Mouse (Mus musculus) midbrain, embryonic 14.5 days (tissue): ENCODE data around the gene Psme2. TPM values are rescaled to one million over a fixed set of nuclear protein-coding genes. Genes with fewer than 3 reads are reported as not detected.

Source experiments
- ATAC-seq: fragments of 200-750 bp; cut with Nextera tagmentation; 2 replicates; pipeline ENCODE4 v1.8.0; 2017; ENCODE audit warnings: moderate number of reproducible peaks, moderate library complexity; ENCODE audit not compliant: low FRiP score, low TSS enrichment
- DNase-seq: peaks from one replicate; pipeline ENCODE4 v3.0.0-alpha.2; 2015
- H3K27ac ChIP-seq: fragments of 300-500 bp; sonication (generic); replicated peaks from 2 replicates; pipeline ENCODE4 v1.5.1; 2014; ENCODE audit warnings: mild to moderate bottlenecking, low read depth, low read length, moderate library complexity
- H3K27me3 ChIP-seq: fragments of 300-500 bp; sonication (generic); 2 replicates; pipeline ENCODE4 v1.6.1; 2014; ENCODE audit warnings: low read length, control low read depth, mixed read lengths; ENCODE audit not compliant: control insufficient read depth, insufficient read depth
- H3K36me3 ChIP-seq: fragments of 300-500 bp; sonication (generic); 2 replicates; pipeline ENCODE4 v1.6.1; 2014; ENCODE audit warnings: low read length, control low read depth; ENCODE audit not compliant: control insufficient read depth, insufficient read depth
- H3K4me1 ChIP-seq: fragments of 300-500 bp; sonication (generic); 2 replicates; pipeline ENCODE4 v1.6.1; 2014; ENCODE audit warnings: mild to moderate bottlenecking, antibody characterized with exemption, low read length, control low read depth; ENCODE audit not compliant: control insufficient read depth, insufficient read depth
- H3K4me2 ChIP-seq: fragments of 300-500 bp; sonication (generic); 2 replicates; pipeline ENCODE4 v1.6.1; 2014; ENCODE audit warnings: mild to moderate bottlenecking, low read length, moderate library complexity
- H3K4me3 ChIP-seq: fragments of 300-500 bp; sonication (generic); replicated peaks from 2 replicates; pipeline ENCODE4 v1.5.1; 2014; ENCODE audit warnings: low read depth, low read length
- H3K9ac ChIP-seq: fragments of 300-500 bp; sonication (generic); replicated peaks from 2 replicates; pipeline ENCODE4 v1.6.1; 2014; ENCODE audit warnings: mild to moderate bottlenecking, low read length, moderate library complexity
- H3K9me3 ChIP-seq: fragments of 300-500 bp; sonication (generic); 2 replicates; pipeline ENCODE4 v1.6.1; 2016; ENCODE audit warnings: low read length, control low read depth, mixed read lengths; ENCODE audit not compliant: control insufficient read depth
- WGBS: fragments of 180-500 bp; shearing (Covaris S2); extraction: QIAGEN DNeasy Blood & Tissue Kit; methylation state at CpG from one replicate; pipeline ENCODE4 v1.1.7; 2014; 5-methylcytosine and 5-hydroxymethylcytosine counted together
- polyA plus RNA-seq: library from polyadenylated mRNA; unstranded; fragments of >200 nt; fragmentation: Nextera tagmentation; extraction: Ambion mirVana; gene quantifications from 2 replicates; pipeline ENCODE4 v1.2.1, GENCODE M21; 2014

Gene Psme2
- polyA plus RNA-seq, 1 experiment from 2014 or later: 165 TPM

DNA sequence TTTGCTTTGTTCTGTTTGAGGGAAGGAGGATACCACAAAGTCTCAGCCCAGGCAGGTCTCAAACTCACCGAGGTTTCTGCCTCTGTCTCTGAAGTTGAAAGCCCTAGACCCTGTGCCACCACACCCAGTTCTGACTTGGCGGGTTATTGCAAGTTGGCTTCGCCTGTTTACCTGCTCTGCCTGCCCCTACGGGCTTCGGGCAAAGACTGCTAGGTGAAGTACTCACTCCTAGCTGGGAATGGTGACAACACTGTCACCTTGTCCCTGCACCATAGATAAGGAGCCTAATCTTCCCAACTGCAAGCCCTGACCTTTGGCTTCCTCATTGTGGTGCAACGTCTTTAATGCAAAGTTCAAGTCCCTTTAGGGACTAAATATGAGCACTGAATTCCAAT is 5.3 kb downstream of the Psme2 start:
- WGBS: 68% methylated on average over 6 of the region's 6 CpGs
- Histone ChIP-seq H3K4me1 (peaks cover 6% of the 10 kb centered on the region), H3K27me3 (no peaks in the 10 kb centered on the region), H3K27ac (no peak overlapping the region), H3K9me3 (no peaks in the 10 kb centered on the region; the same call in 1 of the 2 replicates), H3K4me3 (no peak overlapping the region), H3K4me2 (peak overlapping the region; percentile 68), H3K9ac (no peak overlapping the region), H3K36me3 (peaks cover 21% of the 10 kb centered on the region)
- DNase-seq (no peak), ATAC-seq (no peak)

- no peaks in the 10 kb centered on the region for H3K27me3 ChIP-seq
- peak within 1 kb of the TSS; percentile 41 for H3K4me3 ChIP-seq
- H3K36me3 ChIP-seq: peaks cover 26% of the 10 kb centered on the region
- WGBS: 3% methylated on average over 43 of the region's 43 CpGs
- H3K4me2 ChIP-seq: peak within 1 kb of the TSS; percentile 68
- H3K9ac ChIP-seq: peak within 1 kb of the TSS; percentile 68
- peak; percentile 70 for ATAC-seq
- H3K27ac ChIP-seq: peak within 1 kb of the TSS; percentile 37; the same call in 1 of the 2 replicates
- H3K9me3 ChIP-seq: no peaks in the 10 kb centered on the region; the same call in 1 of the 2 replicates
- H3K4me1 ChIP-seq: 0 out of 2 replicates have a peak, but pooled peaks cover under 1% of the 10 kb centered on the region
- DNase-seq: peak; percentile 45
Measured at GRCm38 (mm10) chr14:55584702-55585565, 6.0 kb downstream of the Psme2 start, which contains the start of gene Emc9. Emc9 (minus strand) TSS chr14:55585302.

DNA sequence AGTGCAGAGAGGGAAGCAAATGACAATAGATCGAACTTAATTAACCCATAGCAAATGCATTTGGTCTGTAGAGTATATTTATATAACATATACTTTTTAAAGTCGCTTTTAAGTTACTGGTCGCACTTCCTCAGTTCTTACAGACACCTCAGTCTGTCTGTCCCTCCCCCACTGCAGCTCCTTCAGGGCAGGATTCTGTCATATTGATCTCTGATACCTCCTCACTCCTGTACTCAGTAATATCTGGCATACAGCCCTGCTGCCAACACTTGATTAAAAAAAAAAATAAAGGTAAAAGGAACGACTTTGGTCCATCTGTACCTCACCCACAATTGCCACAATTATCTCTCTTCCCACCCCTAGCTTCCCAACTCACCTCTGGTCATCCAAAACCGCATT is 6.6 kb downstream of the Psme2 start:
- Histone ChIP-seq H3K36me3 (peaks cover 30% of the 10 kb centered on the region), H3K4me3 (peak overlapping the region; percentile 41), H3K27ac (no peak overlapping the region), H3K9ac (peak overlapping the region; percentile 68; the same call in 1 of the 2 replicates), H3K4me2 (peak overlapping the region; percentile 68), H3K27me3 (no peaks in the 10 kb centered on the region), H3K9me3 (no peaks in the 10 kb centered on the region; the same call in 1 of the 2 replicates), H3K4me1 (no peaks in the 10 kb centered on the region)
- WGBS: 44% methylated on average over 5 of the region's 5 CpGs
- ATAC-seq: no peak
- no peak for DNase-seq

DNA sequence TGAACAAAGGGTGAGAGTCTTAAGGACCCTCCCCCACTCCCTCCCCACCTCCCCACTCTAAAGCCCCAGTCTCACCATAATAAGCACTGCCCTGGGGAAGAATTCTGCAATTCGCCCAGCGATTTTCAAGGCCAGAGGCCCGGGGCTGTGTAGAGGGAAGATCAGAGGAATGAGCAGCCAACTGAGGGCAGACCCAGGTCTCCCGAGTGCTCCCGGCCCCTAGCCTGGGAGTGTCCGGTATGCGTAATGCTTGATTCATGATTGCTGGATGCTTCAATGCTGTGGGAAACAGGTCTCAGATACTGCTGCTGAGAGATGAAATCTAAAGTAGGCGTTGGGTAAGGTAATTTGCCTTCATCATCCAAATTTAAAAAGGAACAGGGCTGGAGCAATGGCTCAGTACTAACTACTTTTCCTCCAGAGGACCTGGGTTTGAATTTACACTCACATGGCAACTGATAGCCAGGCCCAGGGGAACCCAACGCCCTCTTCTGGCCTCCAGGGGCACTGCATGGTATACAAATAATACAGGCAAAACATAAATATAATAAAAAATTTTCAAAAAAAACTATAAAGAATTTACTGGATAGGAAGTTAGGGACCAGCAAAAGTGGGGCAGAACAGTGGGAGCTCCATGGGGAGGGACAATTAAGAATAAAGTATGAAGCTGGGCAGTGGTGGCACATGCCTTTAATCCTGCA is 8.8 kb downstream of the Psme2 start:
- peaks cover 13% of the 10 kb centered on the region for H3K4me1 ChIP-seq
- H3K27me3 ChIP-seq: no peaks in the 10 kb centered on the region
- H3K4me2 ChIP-seq: no peak overlapping the region
- ATAC-seq (no peak), DNase-seq (no peak)
- H3K9me3 ChIP-seq: no peaks in the 10 kb centered on the region; the same call in 1 of the 2 replicates
- H3K9ac ChIP-seq: no peak overlapping the region; the same call in 1 of the 2 replicates
- no peak overlapping the region for H3K4me3 ChIP-seq
- H3K27ac ChIP-seq: no peak overlapping the region
- 70% methylated on average over 9 of the region's 9 CpGs for WGBS
- H3K36me3 ChIP-seq: peaks cover 26% of the 10 kb centered on the region

DNA sequence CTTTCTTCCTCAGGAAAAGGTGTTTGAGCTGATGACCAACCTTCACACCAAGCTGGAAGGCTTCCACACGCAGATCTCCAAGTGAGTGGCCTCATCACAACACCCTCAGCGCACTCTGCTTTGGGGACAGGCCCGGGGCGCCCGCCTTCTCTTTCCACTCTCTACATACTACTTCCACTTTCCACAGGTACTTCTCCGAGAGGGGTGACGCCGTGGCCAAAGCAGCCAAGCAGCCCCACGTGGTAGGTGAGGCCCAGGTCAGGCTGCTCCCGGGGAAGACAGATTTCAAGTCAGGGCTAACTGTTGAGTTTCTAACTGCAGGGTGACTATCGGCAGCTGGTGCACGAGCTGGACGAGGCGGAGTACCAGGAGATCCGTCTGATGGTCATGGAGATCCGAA is 10.2 kb downstream of the Psme2 start:
- Histone ChIP-seq H3K4me3 (no peak overlapping the region), H3K27me3 (no peaks in the 10 kb centered on the region), H3K27ac (no peak overlapping the region), H3K9ac (no peak overlapping the region), H3K36me3 (peaks cover 23% of the 10 kb centered on the region), H3K4me1 (peaks cover 13% of the 10 kb centered on the region), H3K9me3 (no peaks in the 10 kb centered on the region; the same call in 1 of the 2 replicates), H3K4me2 (no peak overlapping the region)
- WGBS: 97% methylated on average over 16 of the region's 16 CpGs
- DNase-seq (no peak), ATAC-seq (no peak)

DNA sequence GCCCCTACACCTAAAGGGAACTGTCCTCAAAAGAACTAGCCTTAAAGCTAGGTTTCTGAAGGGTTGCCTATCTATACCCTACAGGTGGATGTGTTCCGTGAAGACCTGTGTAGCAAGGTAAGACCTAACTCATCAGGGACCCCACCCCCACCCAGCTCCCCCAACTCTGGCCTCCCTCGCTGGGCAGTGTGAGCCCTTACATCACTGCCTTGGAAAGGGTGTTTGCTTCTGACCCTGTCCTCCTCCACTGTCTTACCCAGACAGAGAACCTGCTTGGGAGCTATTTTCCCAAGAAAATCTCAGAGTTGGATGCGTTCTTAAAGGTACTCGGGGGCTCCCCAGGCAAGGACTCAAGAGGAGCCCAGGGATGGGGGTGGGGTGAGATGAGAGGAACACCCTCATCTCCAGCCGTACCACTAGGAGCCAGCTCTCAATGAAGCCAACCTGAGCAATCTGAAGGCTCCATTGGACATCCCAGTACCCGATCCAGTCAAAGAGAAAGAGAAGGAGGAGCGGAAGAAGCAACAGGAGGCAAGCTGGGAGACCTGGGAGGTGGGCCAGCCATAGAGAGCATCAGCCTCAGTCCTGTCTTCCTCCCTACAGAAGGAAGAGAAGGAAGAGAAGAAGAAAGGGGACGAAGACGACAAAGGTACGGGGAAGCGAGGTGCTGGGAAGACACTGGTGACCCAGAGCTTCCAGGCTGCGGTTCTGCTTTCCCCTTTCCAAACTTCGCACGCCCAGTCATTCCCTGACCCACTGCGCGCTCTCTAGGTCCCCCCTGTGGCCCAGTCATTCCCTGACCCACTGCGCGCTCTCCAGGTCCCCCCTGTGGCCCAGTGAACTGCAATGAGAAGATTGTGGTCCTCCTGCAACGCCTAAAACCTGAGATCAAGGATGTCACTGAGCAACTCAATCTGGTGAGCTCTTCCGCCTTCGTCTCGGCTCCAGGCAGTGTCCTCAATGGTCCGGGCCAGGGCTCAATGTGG is 11.1 kb downstream of the Psme2 start:
- Histone ChIP-seq H3K9me3 (no peaks in the 10 kb centered on the region; the same call in 1 of the 2 replicates), H3K4me2 (no peak overlapping the region), H3K27ac (no peak overlapping the region), H3K27me3 (no peaks in the 10 kb centered on the region), H3K9ac (no peak overlapping the region), H3K36me3 (peaks cover 23% of the 10 kb centered on the region), H3K4me3 (no peak overlapping the region), H3K4me1 (peaks cover 13% of the 10 kb centered on the region)
- WGBS: 84% methylated on average over 23 of the region's 23 CpGs
- DNase-seq (no peak), ATAC-seq (no peak)

DNA sequence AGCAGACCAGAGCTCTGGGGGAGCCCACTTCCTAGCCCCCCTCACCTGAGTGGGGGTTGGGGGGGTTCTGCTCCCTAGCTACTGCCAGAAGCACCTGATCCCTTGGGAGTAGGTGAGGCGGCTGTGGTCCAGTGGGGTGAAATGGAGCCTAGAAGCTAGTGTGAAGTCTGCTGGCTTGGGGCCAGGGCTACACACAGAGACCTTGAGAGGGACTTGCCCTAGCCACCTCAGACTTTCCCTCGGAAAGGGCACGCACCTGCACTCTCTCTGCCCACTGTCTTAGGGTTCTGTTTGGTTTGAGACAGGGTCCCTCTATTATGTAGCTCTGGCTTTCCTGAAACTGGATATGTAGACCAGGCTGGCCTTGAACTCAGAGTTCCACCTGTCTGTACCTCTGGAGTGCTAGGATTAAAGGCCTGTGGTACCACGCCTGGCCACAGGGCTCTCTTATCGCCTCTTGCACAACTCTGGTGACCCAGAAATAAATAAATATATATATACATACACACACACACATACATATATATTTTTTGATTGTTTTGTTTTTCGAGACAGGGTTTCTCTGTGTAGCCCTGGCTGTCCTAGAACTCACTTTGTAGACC is 12.1 kb downstream of the Psme2 start:
- no peaks in the 10 kb centered on the region; the same call in 1 of the 2 replicates for H3K9me3 ChIP-seq
- H3K27ac ChIP-seq: peak overlapping the region; percentile 78
- H3K27me3 ChIP-seq: no peaks in the 10 kb centered on the region
- ATAC-seq: no peak; the same call in none of the 2 replicates
- 32% methylated on average over 6 of the region's 6 CpGs for whole genome bisulfite sequencing
- peaks cover 13% of the 10 kb centered on the region for H3K4me1 ChIP-seq
- peaks cover 23% of the 10 kb centered on the region for H3K36me3 ChIP-seq
- peak overlapping the region; percentile 65 for H3K4me3 ChIP-seq
- peak; percentile 64 for DNase-seq
- H3K4me2 ChIP-seq: peak overlapping the region; percentile 89
- peak overlapping the region; percentile 93 for H3K9ac ChIP-seq
